Mouse (Mus musculus) gastrocnemius, adult 2 months (tissue): ENCODE data around the gene Fam221b. TPM values are rescaled to one million over a fixed set of nuclear protein-coding genes. Genes with fewer than 3 reads are reported as not detected.
A peak's percentile ranks its signal among the peaks of the same experiment; 100 is the strongest.

ENCODE experiments used
- DNase-seq: peaks from one replicate; pipeline ENCODE4 v3.0.0; 2022
- H3K27ac ChIP-seq: fragments of 200-600 bp; 2 replicates; pipeline ENCODE4 v1.8.1; 2022; ENCODE audit warnings: mild to moderate bottlenecking
- H3K4me3 ChIP-seq: fragments of 200-600 bp; 2 replicates; pipeline ENCODE4 v1.8.1; 2022; ENCODE audit warnings: mild to moderate bottlenecking, moderate library complexity
- CTCF ChIP-seq: fragments of 200-600 bp; IDR thresholded peaks from 2 replicates; pipeline ENCODE4 v1.8.1; 2022; ENCODE audit warnings: antibody characterized with exemption, mild to moderate bottlenecking, moderate library complexity
- intact Hi-C: fragments of 180-260 bp; cut with DNase I; formaldehyde crosslinking; loops from one replicate; pipeline ENCODE4 v1.15.1; 2025
- total RNA-seq, 2 experiments: library from RNA; stranded (reverse); gene quantifications; 2 replicates each; pipeline ENCODE4 v1.2.3; 2021

The Fam221b gene
- total RNA-seq, 2 experiments from 2014 or later, result 0.08 to 0.15 TPM

- Histone ChIP-seq H3K27ac (no peak overlapping the region), H3K4me3 (no peak overlapping the region)
- intact Hi-C loops, result no loop called here
- no peak for DNase-seq
- no peak for TF ChIP-seq CTCF
These were observed 22.1 kb upstream of the Fam221b start for GRCm38 (mm10) chr4:43691026-43691425.

GRCm38 (mm10) chr4:43690021-43690420 is 21.1 kb upstream of the Fam221b start:
- intact Hi-C loops, result no loop called here
- DNase-seq, result no peak
- TF ChIP-seq CTCF, result no peak
- Histone ChIP-seq H3K27ac (no peak overlapping the region), H3K4me3 (no peak overlapping the region)

- peak; percentile 84 for DNase-seq
- no peak for TF ChIP-seq CTCF
- Histone ChIP-seq H3K4me3 (no peak overlapping the region), H3K27ac (peak overlapping the region; percentile 75)
- intact Hi-C loops, result no loop called here
These were observed 10.6 kb upstream of the Fam221b start for GRCm38 (mm10) chr4:43679416-43680043.

DNA sequence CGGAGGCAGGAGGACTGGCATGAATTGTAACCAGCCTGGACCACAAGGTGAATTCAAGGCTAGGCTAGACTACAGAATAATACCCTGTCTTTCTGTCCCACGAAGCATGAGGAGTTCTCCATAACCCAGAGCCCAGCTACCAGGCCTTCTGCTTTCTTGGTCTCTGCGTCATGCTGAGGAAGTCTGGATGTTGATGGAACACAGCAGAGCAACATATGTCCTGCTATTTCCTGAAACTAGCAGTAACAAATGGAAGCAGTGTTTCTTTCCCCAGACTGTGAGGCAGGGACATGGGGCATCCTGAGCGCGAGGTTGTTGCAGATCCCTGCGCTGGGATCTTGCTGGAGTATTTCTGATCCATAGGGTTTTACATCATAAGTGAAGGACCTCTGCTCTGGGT is 9.6 kb upstream of the Fam221b start:
- Histone ChIP-seq H3K4me3 (no peak overlapping the region), H3K27ac (peak overlapping the region; percentile 75; the same call in 1 of the 2 replicates)
- no peak for DNase-seq
- intact Hi-C loops, result no loop called here
- no peak for TF ChIP-seq CTCF

- H3K27ac ChIP-seq, result no peak overlapping the region
- TF ChIP-seq CTCF, result no peak
- DNase-seq, result no peak
- no peak overlapping the region for H3K4me3 ChIP-seq
- intact Hi-C loops, result no loop called here
These were observed 6.7 kb upstream of the Fam221b start for GRCm38 (mm10) chr4:43675608-43676007.

- TF ChIP-seq CTCF, result no peak
- intact Hi-C loops, result no loop called here
- DNase-seq, result no peak
- no peak overlapping the region for H3K27ac ChIP-seq
- no peak overlapping the region for H3K4me3 ChIP-seq
These were observed 6.0 kb upstream of the Fam221b start for GRCm38 (mm10) chr4:43674974-43675373.

- no peak overlapping the region for H3K27ac ChIP-seq
- TF ChIP-seq CTCF, result no peak
- DNase-seq, result no peak
- intact Hi-C loops, result no loop called here
- no peak overlapping the region for H3K4me3 ChIP-seq
These were observed 4.8 kb upstream of the Fam221b start for GRCm38 (mm10) chr4:43673703-43674102.

GRCm38 (mm10) chr4:43672070-43672469 is 3.1 kb upstream of the Fam221b start:
- peak; percentile 90 for DNase-seq
- peak; percentile 92 for TF ChIP-seq CTCF
- Histone ChIP-seq H3K27ac (no peak overlapping the region), H3K4me3 (no peak overlapping the region)
- intact Hi-C loops, result loop anchor here (1.0 kb wide), 1 partner anchor 38 kb away; the partner anchor contains the start of gene Olfr71

GRCm38 (mm10) chr4:43669428-43669794 is 466 bp upstream of the Fam221b start:
- no peak for TF ChIP-seq CTCF
- peak; percentile 83 for DNase-seq
- Histone ChIP-seq H3K4me3 (peak overlapping the region; percentile 90), H3K27ac (peak overlapping the region; percentile 95)
- intact Hi-C loops, result loop anchor here (5.0 kb wide), 1 partner anchor 92 kb away; the partner anchor contains the start of genes Gba2 and Rgp1

- no peak overlapping the region for H3K27ac ChIP-seq
These were observed 2.5 kb downstream of the Fam221b start for GRCm38 (mm10) chr4:43666412-43666811.

DNA sequence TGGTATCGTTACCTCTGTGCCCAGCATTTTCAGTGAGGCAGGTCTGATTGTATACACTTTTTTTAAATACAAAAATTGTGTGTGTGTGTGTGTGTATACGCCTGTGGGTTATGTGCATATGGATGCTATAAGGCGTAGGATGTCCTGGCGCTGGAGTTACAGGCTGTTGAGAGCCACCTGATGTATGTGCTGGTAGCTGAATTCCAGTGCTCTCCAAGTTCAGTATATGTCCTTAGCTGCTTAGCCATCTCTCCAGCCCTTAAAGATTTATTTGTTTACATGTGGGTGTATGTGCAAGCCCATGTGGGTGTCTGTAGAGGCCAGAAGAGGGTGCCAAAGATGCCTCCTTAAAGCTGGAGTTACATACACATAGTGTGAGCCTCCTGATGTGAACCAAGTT is 11.8 kb downstream of the Fam221b start:
- peak overlapping the region; percentile 97 for H3K4me3 ChIP-seq
- intact Hi-C loops, result loop anchor here (5.0 kb wide), 1 partner anchor 95 kb away; the partner anchor contains the start of genes Creb3 and Tln1
- TF ChIP-seq CTCF, result no peak

More at GRCm38 (mm10) chr4:43666412-43666811, 2.5 kb downstream of the Fam221b start:
- intact Hi-C loops, result loop anchor here (5.0 kb wide), 1 partner anchor 89 kb away; the partner anchor contains the start of genes Gba2 and Rgp1
- no peak overlapping the region for H3K4me3 ChIP-seq
- TF ChIP-seq CTCF, result peak; percentile 59
- DNase-seq, result no peak

GRCm38 (mm10) chr4:43656339-43657109 is 12.4 kb downstream of the Fam221b start, which contains the start of gene Hint2:
Hint2 (minus strand) TSS chr4:43656466.
- DNase-seq, result peak; percentile 96
- no peak; the same call in 1 of the 2 replicates for TF ChIP-seq CTCF
- peak within 1 kb of the TSS; percentile 97 for H3K4me3 ChIP-seq
- intact Hi-C loops, result loop anchor here (5.0 kb wide), 1 partner anchor 94 kb away; the partner anchor contains the start of genes Creb3 and Tln1
- H3K27ac ChIP-seq, result peak within 1 kb of the TSS; percentile 96

More for the DNA sequence above, 11.8 kb downstream of the Fam221b start:
- H3K27ac ChIP-seq, result peak overlapping the region; percentile 96
- DNase-seq, result no peak
